Mouse (Mus musculus) thymus, adult 2 months (tissue): ENCODE measurements around the gene Prkd1.

Experiments
- CTCF ChIP-seq: fragments of 200-500 bp; IDR thresholded peaks from 2 replicates; pipeline ENCODE4 v1.5.1; 2012; ENCODE audit warnings: mild to moderate bottlenecking, control low read depth, low read length, moderate library complexity, borderline replicate concordance; ENCODE audit not compliant: control insufficient read depth, poor library complexity, insufficient read depth; ENCODE audit errors: extremely low read depth
- POLR2A ChIP-seq: fragments of 200-500 bp; IDR thresholded peaks from 2 replicates; pipeline ENCODE4 v1.6.1; 2012; ENCODE audit warnings: mild to moderate bottlenecking, low read length, control low read depth, moderate library complexity; ENCODE audit not compliant: control insufficient read depth, poor library complexity, insufficient read depth; ENCODE audit errors: extremely low read depth

- no peak for TF ChIP-seq CTCF
- TF ChIP-seq POLR2A: no peak
Measured at GRCm38 (mm10) chr12:50352404-50352803, 296.5 kb downstream of the Prkd1 start.
